Mouse (Mus musculus) CD4-positive, CD25-positive, alpha-beta regulatory T cell, adult 2 months (primary cell): ENCODE results near the gene Cdk5r1.
"Not testable (repeated sequence)": the region's sequence is repeated elsewhere in the genome, so short reads cannot be mapped to it uniquely, and the experiment has no call there.

Experiments used
- DNase-seq: peaks from one replicate; pipeline ENCODE4 v3.0.0-alpha.2; 2012; ENCODE audit warnings: low read depth, low spot score

The Cdk5r1 gene

DNA sequence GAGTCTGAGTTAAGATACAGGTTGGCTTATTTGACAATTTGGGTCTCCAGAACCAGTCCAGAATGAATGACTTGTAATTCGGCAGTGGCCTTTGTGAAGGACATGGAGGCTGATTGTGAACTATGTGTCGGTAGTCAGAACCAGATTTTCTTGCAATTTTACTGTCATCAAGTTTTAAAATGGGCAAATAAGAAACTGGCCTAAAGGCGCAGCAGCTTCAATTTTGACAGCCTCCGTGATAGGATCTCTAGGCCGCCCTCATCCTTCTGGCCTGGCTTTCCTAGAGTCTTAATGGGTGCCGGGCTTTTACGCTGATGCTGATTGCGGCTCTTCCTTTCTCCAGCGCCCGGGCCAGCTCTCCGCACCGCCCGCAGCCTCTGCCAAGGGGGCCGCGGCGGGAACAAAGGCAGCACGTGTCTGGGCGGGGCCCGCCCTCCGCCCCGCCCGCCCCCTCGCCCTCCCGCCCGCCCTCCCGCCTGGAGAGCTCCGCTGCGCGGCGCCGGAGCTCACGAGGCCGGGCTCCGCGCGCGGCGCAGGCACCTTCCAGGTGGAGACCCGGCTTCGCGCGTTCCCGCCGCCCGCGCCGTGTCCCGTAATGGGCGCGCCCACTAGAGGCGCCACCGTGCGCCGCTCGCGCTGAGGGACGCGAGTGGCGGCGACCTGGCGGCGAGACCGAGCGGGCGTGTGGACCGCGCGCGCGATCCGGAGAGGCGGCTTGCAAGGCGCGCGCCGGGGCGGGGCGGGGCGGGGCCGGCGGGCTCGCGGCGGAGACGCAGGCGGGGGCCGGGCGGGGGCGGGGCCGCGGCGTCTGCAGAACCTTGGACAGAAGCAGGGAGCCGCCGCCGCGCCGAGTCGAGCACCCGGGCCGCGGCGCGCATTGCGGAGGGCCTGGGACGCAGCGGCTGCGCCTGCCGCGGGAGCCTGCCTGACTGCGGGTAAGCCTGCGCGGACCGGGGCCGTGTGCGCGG lies at the start of gene Cdk5r1:
TSS of gene Cdk5r1 (plus strand) at position 802 of the 968 bp plus-strand sequence.
- DNase-seq: peak; percentile 95

DNA sequence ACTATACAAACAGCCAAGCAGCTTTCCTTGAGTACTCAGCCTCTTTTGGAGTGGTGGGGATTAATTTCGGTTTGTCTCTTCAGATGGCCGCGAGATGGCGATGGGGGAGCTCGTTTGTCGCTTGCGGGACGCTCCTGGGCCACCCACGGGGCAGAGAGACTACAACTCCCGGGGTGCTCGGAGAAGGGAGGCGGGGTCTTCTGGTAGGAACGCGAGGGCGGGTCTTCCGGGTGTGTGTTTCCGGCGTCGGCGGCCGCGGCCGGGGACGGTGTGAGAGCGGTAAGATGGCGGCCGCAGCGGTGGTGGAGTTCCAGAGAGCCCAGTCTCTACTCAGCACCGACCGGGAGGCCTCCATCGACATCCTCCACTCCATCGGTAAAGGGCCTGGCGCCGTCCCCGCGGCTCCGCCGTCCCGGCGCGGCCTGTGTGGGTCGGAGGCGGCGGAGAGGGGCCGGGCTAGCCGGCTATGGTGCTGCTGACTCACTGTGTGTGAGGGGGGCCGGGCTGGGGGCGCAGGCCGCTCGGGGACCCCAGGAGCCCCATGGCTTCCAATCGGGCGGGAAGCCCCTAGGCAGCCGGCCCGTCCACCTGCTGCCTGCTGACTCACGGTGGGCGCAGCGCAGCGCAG lies 48.3 kb upstream of the Cdk5r1 start, which contains the start of gene Psmd11:
TSS of gene Psmd11 (plus strand) at position 235 of the 628 bp plus-strand sequence.
- DNase-seq: peak; percentile 97

DNA sequence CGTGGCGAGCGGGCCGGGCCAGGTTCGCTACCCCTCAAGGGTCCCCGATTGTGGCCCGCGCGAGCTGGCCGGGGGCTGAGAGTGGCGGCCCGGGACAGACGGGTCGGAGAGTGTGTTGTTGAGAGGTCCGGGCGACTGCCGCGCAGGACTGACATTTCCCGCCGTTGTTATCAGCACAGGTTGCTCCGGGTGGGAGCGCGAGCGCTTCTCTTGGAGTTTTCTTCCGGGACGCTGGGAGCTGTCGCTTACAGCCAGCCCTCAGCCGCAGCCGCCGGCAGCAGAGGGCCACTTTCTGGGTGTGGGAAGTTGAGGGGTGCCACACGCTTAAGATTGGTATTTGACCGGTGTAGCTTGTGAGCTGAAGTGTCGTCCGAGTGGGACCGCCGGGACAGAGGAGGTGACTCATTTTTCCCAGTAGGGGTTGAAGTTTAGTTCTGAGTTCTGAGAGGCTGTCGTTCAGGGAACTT lies 47.8 kb upstream of the Cdk5r1 start:
- DNase-seq: no peak

DNA sequence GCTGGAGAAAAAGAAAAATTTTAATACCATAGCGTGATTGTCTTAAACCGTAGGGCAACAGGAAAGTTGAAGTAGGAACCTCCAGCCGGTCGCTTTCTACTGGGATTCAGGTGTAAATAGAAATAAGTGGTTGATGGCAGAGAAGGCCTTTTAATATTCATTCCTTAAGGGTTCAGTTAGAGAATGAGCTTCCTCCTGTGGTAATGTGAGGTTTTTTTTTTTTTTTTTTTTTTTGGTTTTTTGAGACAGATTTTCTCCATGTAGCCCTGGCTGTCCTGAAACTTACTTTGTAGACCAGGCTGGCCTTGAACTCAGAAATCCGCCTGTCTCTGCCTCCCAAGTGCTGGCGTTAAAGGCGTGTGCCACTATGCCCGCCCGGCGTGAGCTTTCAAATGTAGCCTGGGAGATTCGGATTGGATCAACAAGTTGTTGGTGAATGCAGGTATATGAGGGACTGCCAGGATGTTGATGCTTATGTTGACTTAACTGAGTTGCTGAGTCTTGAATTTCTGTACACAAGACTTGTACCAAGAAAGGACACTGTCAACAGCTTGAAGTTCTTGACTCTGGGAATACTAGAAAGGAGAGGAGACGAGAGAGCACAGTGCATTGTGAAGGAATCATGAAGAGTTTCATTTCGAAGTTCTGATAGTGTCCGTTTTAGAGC lies 47.2 kb upstream of the Cdk5r1 start:
- no peak for DNase-seq

DNA sequence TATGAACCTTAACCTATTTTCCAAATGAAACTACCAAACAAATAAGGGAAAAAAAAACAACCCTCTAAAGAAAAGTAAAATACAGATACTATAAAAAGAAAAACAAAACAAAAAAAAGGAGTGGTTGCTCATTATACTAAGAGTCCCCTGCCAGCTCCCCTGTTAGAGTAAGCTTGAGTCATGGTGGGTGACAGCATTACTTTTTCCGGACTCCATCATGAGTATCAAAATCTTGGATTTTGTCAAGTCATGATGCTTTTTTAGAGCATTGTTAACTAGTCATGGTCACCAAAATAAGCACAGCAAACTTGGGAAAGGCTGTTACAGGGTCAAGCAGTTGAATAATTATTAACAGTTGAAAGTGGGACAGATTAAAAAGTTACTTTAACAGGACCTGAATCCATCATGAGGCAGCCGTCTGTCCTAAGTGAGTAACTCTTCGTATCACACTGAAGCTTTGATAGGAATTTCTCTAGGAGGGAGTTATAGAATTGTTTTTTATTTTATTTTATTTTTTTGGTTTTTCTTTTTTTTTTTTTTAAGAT lies 46.4 kb upstream of the Cdk5r1 start:
- DNase-seq: no peak

DNA sequence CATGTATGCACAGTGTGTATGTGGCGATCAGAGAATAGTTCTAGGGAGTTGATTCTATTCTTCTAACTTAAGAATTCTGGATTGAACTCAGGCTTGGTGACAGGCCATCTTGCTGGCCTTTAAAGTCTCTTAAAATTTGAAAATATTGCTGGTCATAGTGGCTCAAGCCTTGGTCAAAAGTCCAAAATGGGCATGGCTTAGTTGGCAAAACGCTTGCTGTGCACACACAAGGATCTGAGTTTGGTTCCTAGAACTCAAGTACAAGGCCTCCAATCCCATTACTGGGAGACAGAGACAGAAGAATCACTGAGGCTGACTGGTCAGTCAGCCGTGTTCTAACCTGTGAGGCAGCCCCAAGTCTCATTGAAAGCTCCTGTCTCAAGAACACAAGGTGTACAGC lies 29.9 kb upstream of the Cdk5r1 start:
- DNase-seq: no peak

DNA sequence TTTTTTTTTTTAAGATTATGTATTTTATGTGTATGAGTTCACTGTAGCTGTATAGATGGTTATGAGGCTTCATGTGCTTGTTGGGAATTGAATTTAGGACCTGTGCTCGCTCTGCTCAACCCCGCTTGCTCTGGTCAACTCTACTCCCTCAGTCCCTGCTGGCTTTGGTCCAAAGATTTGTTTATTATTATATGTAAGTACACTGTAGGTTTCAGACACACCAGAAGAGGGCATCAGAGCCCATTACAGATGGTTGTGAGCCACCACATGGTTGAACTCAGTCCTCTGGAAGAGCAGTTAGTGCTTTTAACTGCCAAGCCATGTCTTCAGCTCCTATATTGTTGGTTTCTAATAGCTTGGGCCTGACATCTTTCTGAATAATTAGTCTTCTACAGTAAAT lies 27.0 kb upstream of the Cdk5r1 start:
- DNase-seq: no peak

DNA sequence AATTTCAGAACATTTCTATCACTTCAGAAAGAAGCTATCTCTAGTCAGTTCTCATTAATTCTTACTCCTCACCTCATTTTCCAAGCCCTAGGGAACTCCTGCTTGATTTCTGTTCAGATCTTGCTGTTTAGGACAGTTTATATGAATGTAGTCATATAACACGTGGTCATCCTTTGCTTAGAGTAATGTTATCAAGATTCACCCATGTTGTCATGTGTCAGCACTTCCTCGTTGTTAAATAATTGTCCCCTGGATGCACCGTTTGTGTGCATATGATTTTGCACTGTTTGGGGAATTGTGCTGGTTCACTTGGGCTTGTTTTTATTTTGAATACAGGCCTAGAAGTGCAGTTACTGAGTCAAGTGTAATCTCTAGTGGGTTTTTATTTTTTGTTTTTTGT lies 24.6 kb upstream of the Cdk5r1 start:
- DNase-seq: no peak

DNA sequence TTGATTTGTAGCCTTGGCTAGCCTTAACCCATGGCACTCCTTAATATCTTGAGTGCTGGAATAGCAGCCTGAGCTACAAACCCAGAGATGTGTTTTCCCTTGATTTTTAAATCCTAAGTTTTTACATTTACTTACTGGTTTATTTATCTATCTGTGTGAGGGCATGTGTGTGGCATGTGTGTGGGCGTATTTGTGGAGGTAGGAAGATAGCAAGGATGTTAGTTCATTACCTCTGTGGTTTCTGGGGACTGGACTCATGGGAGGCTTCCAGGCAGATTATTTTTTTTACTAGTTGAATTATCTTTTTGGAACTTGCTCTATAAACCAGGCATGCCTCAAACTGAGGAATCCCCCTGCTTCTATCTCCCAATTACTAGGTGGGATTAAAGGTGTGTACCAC lies 23.6 kb upstream of the Cdk5r1 start:
- DNase-seq: no peak

DNA sequence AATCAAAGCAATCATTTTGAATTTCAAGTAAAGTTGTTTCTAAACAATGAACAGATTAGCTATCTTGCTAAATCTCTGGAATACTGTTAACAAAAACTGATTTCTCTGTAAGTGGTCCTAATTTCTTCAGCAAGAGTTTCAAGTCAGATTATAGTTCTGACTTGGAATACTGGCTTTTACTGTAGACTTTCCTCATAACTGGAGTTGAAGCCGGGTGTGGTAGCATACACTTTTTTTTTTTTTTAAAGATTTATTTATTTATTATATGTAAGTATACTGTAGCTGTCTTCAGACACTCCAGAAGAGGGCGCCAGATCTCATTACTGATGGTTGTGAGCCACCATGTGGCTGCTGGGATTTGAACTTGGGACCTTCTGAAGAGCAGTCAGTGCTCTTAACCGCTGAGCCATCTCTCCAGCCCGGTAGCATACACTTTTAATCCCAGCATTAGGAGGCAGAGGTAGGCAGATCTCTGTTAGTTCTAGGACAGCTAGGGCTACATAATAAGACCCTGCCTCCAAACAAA lies 13.2 kb upstream of the Cdk5r1 start:
- not testable (repeated sequence) for DNase-seq

DNA sequence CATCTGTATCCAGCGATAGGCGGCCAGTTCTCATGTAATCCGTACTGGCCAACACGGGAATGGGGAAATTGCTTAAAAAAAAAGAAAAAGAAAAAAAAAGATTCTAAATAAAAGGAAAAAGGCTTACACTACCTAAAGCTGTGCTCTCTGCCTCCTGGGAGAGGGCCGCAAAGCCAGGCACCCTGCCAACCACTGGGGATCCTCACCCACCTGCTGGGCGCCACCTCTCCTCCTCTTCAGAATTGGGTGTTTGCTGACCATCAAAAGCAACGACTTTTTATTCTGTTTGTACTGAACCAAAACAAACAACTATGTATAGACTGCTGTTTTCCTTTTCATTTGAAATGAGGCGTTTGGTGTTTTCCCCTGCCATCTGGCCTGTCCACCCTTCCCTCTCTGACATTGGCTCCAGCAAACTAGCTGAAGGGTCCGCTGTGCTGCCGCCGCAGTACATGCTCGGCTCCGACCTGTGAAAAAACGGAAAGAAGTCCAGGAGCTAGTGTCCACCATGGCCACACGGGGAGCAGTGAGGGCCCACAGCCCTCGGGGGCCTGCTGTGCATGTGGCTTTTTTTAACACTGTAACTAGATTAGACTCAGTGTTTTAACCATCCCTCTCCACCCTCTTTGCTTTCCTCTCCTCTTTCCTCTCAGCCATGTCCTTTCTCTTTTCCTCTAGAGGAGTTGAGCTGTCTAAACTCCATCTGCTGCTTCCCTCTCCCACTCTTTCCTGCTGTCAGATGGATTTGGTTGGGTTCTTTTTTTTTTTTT lies 4.8 kb upstream of the Cdk5r1 start:
- no peak for DNase-seq

DNA sequence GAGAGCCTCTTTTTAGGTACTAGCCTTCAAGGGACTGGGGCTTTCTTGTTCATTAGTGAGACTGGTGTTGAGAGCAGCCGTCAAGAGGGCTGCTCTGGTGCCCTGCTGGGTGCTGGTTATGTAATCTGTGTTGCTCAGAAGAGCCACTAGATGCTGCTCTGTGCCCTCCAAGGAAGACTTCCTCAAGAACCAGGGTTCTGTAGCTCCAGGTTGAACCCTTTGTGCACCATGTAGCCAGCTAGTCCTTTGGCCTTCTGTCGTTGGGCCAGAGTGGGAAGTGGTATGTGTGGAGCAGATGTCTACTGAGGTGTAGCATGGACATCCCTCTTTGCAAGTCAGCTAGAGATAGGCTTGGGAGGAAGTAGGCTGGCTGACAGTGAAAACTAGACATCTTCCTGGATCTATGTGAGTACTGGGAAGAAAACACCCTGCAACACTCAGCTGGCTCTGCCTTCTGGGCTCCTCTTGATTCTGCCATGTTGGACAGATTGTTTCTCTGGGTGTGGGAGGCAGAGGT lies 2.6 kb upstream of the Cdk5r1 start:
- peak; percentile 52 for DNase-seq

DNA sequence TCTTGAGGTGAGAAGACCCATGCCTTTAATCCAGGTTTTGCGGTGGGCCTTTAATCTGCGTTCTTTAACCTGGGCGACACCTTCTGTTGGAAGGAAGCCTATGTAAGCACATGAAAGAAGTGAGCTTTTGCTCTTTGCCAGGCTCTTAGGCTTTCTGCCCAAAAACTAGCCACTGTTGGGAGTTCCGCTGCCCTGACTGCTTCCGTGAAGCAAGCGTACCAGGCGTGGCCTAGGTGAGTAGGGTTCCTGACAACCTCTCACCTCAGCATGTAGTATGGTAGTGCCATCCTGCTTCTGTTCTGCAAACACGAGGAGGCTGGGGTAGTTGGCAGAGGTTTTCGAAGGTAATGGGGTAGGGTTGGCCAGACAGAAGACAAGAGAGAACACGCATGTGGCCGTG lies 2.0 kb upstream of the Cdk5r1 start:
- no peak for DNase-seq

DNA sequence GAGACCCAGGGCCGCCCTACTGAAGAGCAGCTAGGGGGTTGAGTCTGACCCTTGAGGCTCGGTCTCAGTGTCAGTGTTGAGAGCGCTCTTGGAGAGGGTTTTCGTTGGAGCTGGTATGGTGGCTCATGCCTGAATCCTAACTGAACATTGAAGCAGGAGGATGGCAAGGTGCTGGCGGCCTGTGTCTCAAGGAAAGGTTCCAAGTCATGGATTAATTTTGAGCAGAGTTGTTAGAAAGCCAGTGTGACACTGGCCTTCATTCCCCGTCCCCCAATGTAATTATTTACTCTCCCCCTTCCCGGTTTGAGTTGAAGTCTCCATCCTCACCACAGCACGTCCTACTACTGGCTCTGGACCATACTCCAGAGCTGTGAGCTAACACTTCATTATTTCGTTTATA lies 1.3 kb upstream of the Cdk5r1 start:
- DNase-seq: no peak

DNA sequence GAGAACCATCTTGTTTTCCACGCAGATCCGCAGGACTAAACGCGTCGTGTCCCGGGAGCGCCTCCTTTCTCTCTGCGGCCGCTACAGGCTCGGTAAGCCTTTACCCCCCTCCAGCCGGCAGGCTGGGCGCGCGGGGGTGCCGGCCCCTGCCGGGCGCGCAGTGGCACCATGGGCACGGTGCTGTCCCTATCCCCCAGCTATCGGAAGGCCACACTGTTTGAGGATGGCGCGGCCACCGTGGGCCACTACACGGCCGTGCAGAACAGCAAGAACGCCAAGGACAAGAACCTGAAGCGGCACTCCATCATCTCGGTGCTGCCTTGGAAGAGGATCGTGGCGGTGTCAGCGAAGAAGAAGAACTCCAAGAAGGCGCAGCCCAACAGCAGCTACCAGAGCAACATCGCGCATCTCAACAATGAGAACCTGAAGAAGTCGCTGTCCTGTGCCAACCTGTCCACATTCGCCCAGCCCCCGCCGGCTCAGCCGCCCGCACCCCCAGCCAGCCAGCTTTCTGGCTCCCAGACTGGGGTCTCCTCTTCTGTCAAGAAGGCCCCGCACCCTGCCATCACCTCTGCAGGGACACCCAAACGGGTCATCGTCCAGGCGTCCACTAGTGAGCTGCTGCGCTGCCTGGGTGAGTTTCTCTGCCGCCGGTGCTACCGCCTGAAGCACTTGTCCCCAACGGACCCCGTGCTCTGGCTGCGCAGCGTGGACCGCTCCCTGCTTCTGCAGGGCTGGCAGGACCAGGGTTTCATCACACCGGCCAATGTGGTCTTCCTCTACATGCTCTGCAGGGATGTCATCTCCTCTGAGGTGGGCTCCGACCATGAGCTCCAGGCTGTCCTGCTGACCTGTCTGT lies 747 bp downstream of the Cdk5r1 start:
- no peak for DNase-seq

DNA sequence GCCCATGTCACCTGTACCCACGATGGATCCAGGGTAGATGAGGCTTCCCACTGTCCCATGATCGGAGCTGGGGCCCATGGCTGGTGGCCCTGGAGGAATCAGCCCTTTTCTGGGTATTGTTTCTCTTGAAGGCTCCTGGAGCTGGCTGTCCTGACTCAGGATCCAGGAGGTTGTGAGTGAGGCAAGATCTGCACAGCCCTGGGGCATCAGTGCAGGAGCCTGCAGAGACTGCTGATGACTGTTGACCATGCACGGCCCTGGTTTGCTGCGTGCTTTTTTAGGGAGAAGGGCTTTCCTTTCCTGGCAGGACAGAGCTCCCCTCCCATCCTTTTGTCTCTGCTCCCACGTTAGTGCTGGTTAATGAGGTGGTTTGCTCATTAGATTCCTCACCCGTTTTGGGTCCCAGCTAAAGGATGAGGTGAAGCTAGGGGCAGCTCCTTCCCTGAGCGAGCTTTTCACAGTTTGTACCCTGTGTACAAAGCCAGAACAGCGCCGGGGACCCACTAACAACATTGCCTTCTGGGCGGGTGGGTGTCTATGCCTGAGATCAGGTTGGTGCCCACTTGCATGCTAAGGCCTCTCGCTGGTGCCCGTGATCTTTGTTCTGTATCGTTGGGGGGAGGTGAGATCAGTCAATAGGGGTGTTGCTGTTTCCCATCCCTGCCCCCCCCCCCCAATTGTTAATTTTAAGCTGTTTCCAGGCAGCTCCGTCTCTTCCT lies 2.0 kb downstream of the Cdk5r1 start:
- no peak for DNase-seq

DNA sequence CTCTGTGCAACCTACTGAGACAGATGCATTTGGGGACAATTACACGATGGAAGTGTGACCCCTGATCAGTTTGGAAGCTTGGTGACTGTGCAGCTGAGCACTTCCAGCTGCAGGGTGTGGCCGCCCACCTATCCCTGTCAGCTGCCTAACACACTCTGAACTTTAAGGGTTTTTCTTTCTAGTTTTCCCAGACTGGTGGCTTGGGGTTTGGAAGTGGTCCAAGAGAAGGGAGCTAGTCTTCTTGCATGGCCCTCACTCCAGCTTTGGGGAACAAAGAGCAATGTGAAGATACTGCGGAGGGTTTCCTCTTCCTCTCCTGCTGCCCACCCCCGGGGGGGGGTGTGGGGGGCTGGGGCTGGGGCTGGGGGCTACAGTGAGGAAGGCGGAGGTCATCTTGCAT lies 2.6 kb downstream of the Cdk5r1 start:
- DNase-seq: no peak

DNA sequence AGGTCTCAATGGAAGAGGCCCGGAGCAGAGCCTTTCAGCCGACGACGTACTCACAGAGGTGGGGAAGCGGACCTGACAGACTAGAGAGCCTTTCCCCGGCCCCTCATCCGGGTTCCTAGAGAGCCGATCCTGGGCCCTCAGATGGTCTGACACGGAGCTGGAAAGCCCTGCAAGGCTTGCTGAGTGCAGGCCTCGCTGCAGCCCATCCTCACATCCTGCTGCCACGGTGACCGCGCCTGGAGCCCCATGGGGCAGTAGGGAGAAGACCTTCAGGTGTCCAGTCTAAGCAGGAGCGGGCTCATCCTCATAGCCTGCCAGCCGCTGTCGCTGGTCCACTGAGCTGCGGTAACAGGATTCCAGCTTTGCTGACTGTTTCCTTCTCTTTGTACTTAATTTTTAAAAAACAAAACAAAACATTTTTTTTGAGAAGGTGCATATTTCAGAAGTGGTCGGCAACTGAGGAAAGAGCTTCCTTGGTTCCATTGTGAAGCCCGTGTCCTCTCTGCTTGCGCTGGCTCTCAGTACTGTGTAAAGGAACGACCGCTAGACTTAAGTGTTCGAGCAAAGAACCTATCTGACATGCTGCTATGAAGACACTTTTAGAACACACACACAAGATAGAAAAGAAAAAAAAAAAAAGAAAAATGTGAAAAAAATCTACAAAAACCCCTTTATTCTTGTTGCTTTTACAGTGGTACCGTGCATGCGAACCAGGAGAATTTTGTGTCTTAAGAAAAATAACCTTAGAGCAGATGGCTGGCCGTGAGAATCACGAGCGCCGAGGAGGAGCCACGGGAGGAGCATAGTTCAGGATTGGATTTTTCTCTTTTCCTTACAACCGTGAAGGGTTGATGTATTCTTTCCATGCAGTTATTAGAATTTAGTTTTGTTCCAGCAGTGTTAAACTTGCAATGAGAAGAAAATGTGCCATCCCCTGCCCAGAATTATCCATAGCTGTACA lies 3.4 kb downstream of the Cdk5r1 start:
- DNase-seq: no peak
